Mouse (Mus musculus): Measurements from ENCODE around the gene Etfrf1. TPM values are rescaled to one million over a fixed set of nuclear protein-coding genes. Genes with fewer than 3 reads are reported as not detected.

Gene Etfrf1
- polyA plus RNA-seq, 1 experiment = 37.1 TPM

DNA sequence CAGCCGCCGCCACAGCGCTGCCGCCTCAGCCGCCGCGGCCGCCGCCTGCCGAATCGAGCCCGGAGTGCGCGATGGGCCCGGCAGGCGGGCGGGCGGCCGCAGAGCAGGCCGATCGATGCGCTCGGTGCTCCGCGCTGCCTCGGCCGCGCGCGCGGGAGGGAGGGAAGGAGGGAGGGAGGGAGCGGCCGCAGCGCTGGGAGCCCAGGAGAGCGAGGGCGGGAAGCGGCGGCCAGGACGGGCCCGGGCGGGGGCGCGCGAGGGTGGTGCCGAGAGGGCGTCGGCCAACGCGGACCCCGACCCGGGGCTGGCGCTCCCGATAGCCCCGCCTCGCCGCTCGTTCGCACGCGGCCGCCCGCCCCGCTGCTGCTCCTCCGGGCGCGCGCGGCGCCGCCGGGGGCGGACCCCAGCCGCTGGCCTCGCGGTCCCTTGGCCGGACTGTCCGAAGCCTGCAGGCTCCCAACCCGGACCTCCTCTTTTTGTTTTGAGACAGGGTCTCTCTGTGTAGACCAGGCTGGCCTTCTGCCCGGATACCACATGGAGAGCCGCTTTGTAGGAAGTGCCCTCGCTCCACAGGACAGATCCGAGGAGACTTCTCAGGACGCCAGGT, 39.4 kb downstream of the Etfrf1 start, which contains the start of gene Kras:
Kras (minus strand) TSS at position 55 of the 607 bp plus-strand sequence.
- H3K27ac ChIP-seq (ENCODE audit: insufficient read depth, low read length) = peak within 1 kb of the TSS; percentile 70
- no peaks in the 10 kb centered on the region for H3K27me3 ChIP-seq (ENCODE audit: control insufficient read depth, insufficient read depth, low read length)
- peak; percentile 91 for DNase-seq
- WGBS = under 1% methylated on average over 74 of the region's 83 CpGs
- peaks cover 5% of the 10 kb centered on the region; the same call in 1 of the 2 replicates for H3K4me1 ChIP-seq (ENCODE audit: control insufficient read depth, insufficient read depth, low read length)
- H3K4me3 ChIP-seq (replicated peaks; ENCODE audit: insufficient read depth, low read depth, low read length) = peak within 1 kb of the TSS; percentile 92
- TF ChIP-seq CTCF (IDR thresholded peaks at IDR 0.05; ENCODE audit: borderline replicate concordance, insufficient read depth, low read depth, low read length) (no peak), POLR2A (IDR thresholded peaks at IDR 0.05; ENCODE audit: borderline replicate concordance, insufficient read depth, low read length) (peak; percentile 63)

DNA sequence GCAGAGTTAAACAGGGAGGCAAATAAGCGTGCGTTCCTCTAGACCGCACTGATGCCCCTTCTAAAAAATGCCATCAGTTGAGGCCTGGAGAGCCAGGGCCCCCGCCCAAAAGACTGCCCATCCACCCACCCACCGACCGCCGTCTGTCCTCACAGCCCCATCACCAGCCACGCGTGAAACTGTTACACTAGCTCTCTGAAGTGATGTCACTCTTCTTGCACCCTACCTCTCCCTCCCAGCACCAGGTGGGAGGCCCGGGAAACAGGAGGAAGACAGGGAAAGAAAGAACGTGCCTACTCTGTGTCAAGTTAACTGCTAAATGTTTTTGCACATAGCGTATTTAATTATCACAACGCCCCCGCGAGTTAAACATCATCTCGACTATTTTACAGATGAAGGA, 39.9 kb downstream of the Etfrf1 start:
- Histone ChIP-seq H3K4me3 (replicated peaks; ENCODE audit: insufficient read depth, low read depth, low read length) (peak overlapping the region; percentile 92), H3K4me1 (ENCODE audit: control insufficient read depth, insufficient read depth, low read length) (peaks cover 5% of the 10 kb centered on the region; the same call in 1 of the 2 replicates), H3K27me3 (ENCODE audit: control insufficient read depth, insufficient read depth, low read length) (no peaks in the 10 kb centered on the region), H3K27ac (ENCODE audit: insufficient read depth, low read length) (peak overlapping the region; percentile 70)
- 7% methylated on average over 16 of the region's 16 CpGs for WGBS
- no peak for TF ChIP-seq CTCF (IDR thresholded peaks at IDR 0.05; ENCODE audit: borderline replicate concordance, insufficient read depth, low read depth, low read length)
- TF ChIP-seq POLR2A (IDR thresholded peaks at IDR 0.05; ENCODE audit: borderline replicate concordance, insufficient read depth, low read length) = no peak
- no peak for DNase-seq

- no peak for TF ChIP-seq CTCF (IDR thresholded peaks at IDR 0.05; ENCODE audit: borderline replicate concordance, insufficient read depth, low read depth, low read length)
- TF ChIP-seq POLR2A (IDR thresholded peaks at IDR 0.05; ENCODE audit: borderline replicate concordance, insufficient read depth, low read length) = no peak
- no peak overlapping the region for H3K4me3 ChIP-seq (replicated peaks; ENCODE audit: insufficient read depth, low read depth, low read length)
- WGBS = 75% methylated on average over 13 of the region's 13 CpGs
Measured at GRCm38 (mm10) chr6:145255952-145256700, 45.2 kb downstream of the Etfrf1 start.

DNA sequence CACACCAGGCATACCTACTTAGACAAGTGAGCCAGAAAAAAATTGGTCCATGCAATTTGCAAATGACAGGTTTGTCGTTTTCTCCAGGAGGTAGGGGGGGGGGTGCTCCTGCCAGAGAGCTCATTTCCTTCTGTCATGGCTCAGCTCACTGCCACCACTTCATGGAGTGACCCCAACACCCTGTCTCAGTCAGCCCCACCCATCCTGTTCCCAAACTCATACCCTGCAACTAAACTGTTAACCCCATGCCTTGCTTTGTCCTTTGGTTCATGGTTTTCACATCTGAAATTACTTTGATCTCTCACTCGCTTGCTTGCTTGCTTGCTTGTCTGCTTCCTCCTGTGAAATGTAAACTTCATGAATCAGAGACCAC, 45.8 kb downstream of the Etfrf1 start:
- no peaks in the 10 kb centered on the region for H3K4me1 ChIP-seq (ENCODE audit: control insufficient read depth, insufficient read depth, low read length)
- H3K27ac ChIP-seq (ENCODE audit: insufficient read depth, low read length) = no peak overlapping the region
- no peak for DNase-seq
- no peak for TF ChIP-seq POLR2A (IDR thresholded peaks at IDR 0.05; ENCODE audit: borderline replicate concordance, insufficient read depth, low read length)
- TF ChIP-seq CTCF (IDR thresholded peaks at IDR 0.05; ENCODE audit: borderline replicate concordance, insufficient read depth, low read depth, low read length) = no peak
- no peak overlapping the region for H3K4me3 ChIP-seq (replicated peaks; ENCODE audit: insufficient read depth, low read depth, low read length)
- WGBS = 37% methylated on average over 2 of the region's 2 CpGs
- H3K27me3 ChIP-seq (ENCODE audit: control insufficient read depth, insufficient read depth, low read length) = no peaks in the 10 kb centered on the region

More at GRCm38 (mm10) chr6:145255952-145256700, 45.2 kb downstream of the Etfrf1 start:
- no peak overlapping the region for H3K27ac ChIP-seq (ENCODE audit: insufficient read depth, low read length)
- H3K27me3 ChIP-seq (ENCODE audit: control insufficient read depth, insufficient read depth, low read length) = no peaks in the 10 kb centered on the region
- no peaks in the 10 kb centered on the region for H3K4me1 ChIP-seq (ENCODE audit: control insufficient read depth, insufficient read depth, low read length)
- DNase-seq = no peak

- H3K27ac ChIP-seq (ENCODE audit: insufficient read depth, low read length) = no peak overlapping the region
- TF ChIP-seq CTCF (IDR thresholded peaks at IDR 0.05; ENCODE audit: borderline replicate concordance, insufficient read depth, low read depth, low read length) = no peak
- no peak for TF ChIP-seq POLR2A (IDR thresholded peaks at IDR 0.05; ENCODE audit: borderline replicate concordance, insufficient read depth, low read length)
- DNase-seq = no peak
- H3K27me3 ChIP-seq (ENCODE audit: control insufficient read depth, insufficient read depth, low read length) = no peaks in the 10 kb centered on the region
- H3K4me1 ChIP-seq (ENCODE audit: control insufficient read depth, insufficient read depth, low read length) = no peaks in the 10 kb centered on the region
- 89% methylated on average over 7 of the region's 7 CpGs for WGBS
- no peak overlapping the region for H3K4me3 ChIP-seq (replicated peaks; ENCODE audit: insufficient read depth, low read depth, low read length)
Measured at GRCm38 (mm10) chr6:145262314-145262713, 51.4 kb downstream of the Etfrf1 start.

Other genes starting within 250 kb of the Etfrf1 start
- gene Bcat1, start 134.9 kb upstream of the Etfrf1 start, polyA plus RNA-seq (2012; rRNA removed) = 42.5 and 53.7 TPM in 2 replicates
- gene Lrmp, start 95.5 kb upstream of the Etfrf1 start, polyA plus RNA-seq (2012; rRNA removed) = 0.55 and 0.82 TPM in 2 replicates
- gene Casc1, start 129 bp upstream of the Etfrf1 start, polyA plus RNA-seq (2012; rRNA removed) = 1.3 and 1.4 TPM in 2 replicates
- gene Kras, start 39.1 kb downstream of the Etfrf1 start, polyA plus RNA-seq (2012; rRNA removed) = 38.6 and 40.8 TPM in 2 replicates

All from cerebellum, adult 2 months (tissue).